Mouse (Mus musculus) embryonic stem cell, embryonic (primary cell): ENCODE results near the gene Rps10.

Experiments used
- CTCF ChIA-PET, 4 experiments: fragments of 300-600 bp in 2 of 4; fragments of 350-600 bp in 2 of 4; sonication (Branson Sonifier 250); formaldehyde crosslinking; loops; one replicate each; lab custom pipeline; 2022; ENCODE audit warnings: inconsistent platforms in 2 of 4; lab: Charles Lee
- POLR2A ChIA-PET, 4 experiments: fragments of 300-600 bp in 2 of 4; fragments of 350-600 bp in 2 of 4; sonication (Branson Sonifier 250); formaldehyde crosslinking; loops; one replicate each; lab custom pipeline; 2022; ENCODE audit warnings: antibody characterized with exemption in 4 of 4, inconsistent platforms in 1 of 4; lab: Charles Lee

Gene Rps10

GRCm38 (mm10) chr17:27610679-27611518 lies 25.6 kb downstream of the Rps10 start:
- CTCF ChIA-PET, result interaction anchor here in 2 of 4 experiments (0.5 to 1.3 kb wide), 5 partner anchors 15 to 462 kb away, joined by 3 to 4 read pairs (median 3); no protein-coding TSS in a partner anchor
- POLR2A ChIA-PET, result interaction anchor here in 3 of 4 experiments (0.6 to 9.9 kb wide), 12 partner anchors 9 to 151 kb away, joined by 3 to 173 read pairs (median 8); partner anchors contain the start of genes Hmga1 (in 2 of the 3), RPS10-NUDT3 (in 2 of the 3), Rps10 (in 2 of the 3) and Nudt3 (in 1 of the 3)

GRCm38 (mm10) chr17:27609576-27609975 lies 26.9 kb downstream of the Rps10 start:
- ChIA-PET POLR2A (interaction anchor here in 2 of 4 experiments (0.8 to 9.9 kb wide), 16 partner anchors 9 to 53 kb away, joined by 3 to 173 read pairs (median 6); partner anchors contain the start of genes Nudt3 (in 2 of the 2), Hmga1 (in 1 of the 2), RPS10-NUDT3 (in 1 of the 2) and Rps10 (in 1 of the 2)), CTCF (interaction anchor here in 2 of 4 experiments (1.2 to 2.2 kb wide), 2 partner anchors 14 to 17 kb away, joined by 3 to 7 read pairs; no protein-coding TSS in a partner anchor)

- POLR2A ChIA-PET, result interaction anchor here (0.6 to 9.9 kb wide), 16 partner anchors 8 to 285 kb away, joined by 3 to 173 read pairs (median 4); partner anchors contain the start of genes Hmga1 (in 1 of the 4) and Nudt3 (in 1 of the 4)
- CTCF ChIA-PET, result interaction anchor here (0.5 to 1.4 kb wide), 9 partner anchors 13 to 704 kb away, joined by 3 to 7 read pairs (median 3); no protein-coding TSS in a partner anchor
Observed at GRCm38 (mm10) chr17:27603522-27604234, 32.8 kb downstream of the Rps10 start.

- CTCF ChIA-PET, result interaction anchor here in 3 of 4 experiments (0.6 to 2.7 kb wide), 3 partner anchors 11 to 36 kb away, joined by 3 to 17 read pairs (median 4); no protein-coding TSS in a partner anchor
- POLR2A ChIA-PET, result interaction anchor here in 2 of 4 experiments (1.0 to 9.9 kb wide), 6 partner anchors 11 to 47 kb away, joined by 3 to 173 read pairs (median 8); partner anchors contain the start of genes Hmga1 (in 1 of the 2) and Nudt3 (in 1 of the 2)
Observed at GRCm38 (mm10) chr17:27603036-27603435, 33.4 kb downstream of the Rps10 start.

GRCm38 (mm10) chr17:27600869-27601268 lies 35.6 kb downstream of the Rps10 start:
- CTCF ChIA-PET, result interaction anchor here in 1 of 4 experiments (2.7 kb wide), 1 partner anchor 9 kb away, joined by 17 read pairs; no protein-coding TSS in a partner anchor

DNA sequence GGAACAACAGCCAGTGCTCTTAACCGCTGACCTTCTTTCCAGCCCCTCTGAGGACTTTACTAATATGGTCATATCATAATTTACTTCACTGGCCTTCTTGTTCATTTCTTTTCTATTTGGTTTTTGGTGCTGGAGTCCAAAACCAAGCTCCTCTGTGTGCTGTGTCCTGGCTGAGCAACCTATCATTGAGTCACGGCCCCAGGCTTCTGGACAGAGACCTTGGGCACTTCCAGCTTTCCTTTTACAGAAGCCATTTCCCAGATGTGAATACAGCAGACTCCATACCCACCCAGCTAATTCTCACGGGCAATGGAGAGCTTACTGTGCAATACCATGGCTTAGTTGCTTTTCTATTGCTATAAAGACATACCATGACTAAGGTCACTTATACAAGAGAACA lies 36.2 kb downstream of the Rps10 start:
- POLR2A ChIA-PET, result interaction anchor here in 2 of 4 experiments (0.5 to 3.1 kb wide), 10 partner anchors 9 to 62 kb away, joined by 3 to 19 read pairs (median 3); partner anchors contain the start of genes Hmga1 (in 2 of the 2), AI413582 (in 1 of the 2), RPS10-NUDT3 (in 1 of the 2) and Rps10 (in 1 of the 2)
- CTCF ChIA-PET, result interaction anchor here in 1 of 4 experiments (0.6 to 2.7 kb wide), 2 partner anchors 8 to 49 kb away, joined by 5 to 17 read pairs; no protein-coding TSS in a partner anchor

More at GRCm38 (mm10) chr17:27600869-27601268, 35.6 kb downstream of the Rps10 start:
- POLR2A ChIA-PET, result interaction anchor here in 2 of 4 experiments (0.5 to 3.1 kb wide), 12 partner anchors 8 to 138 kb away, joined by 3 to 19 read pairs (median 4); partner anchors contain the start of genes AI413582 (in 1 of the 2), Hmga1 (in 1 of the 2), RPS10-NUDT3 (in 1 of the 2) and Rps10 (in 1 of the 2)

- ChIA-PET POLR2A (interaction anchor here (0.6 to 5.2 kb wide), 41 partner anchors 8 to 448 kb away, joined by 3 to 39 read pairs (median 4); partner anchors contain the start of genes Hmga1 (in 3 of the 4), Rps10 (in 2 of the 4), Nudt3 (in 1 of the 4) and RPS10-NUDT3 (in 1 of the 4)), CTCF (interaction anchor here in 3 of 4 experiments (0.5 to 1.5 kb wide), 12 partner anchors 27 to 260 kb away, joined by 3 to 18 read pairs (median 3); partner anchors contain the start of genes RPS10-NUDT3 (in 1 of the 3) and Uhrf1bp1 (in 1 of the 3))
Observed at GRCm38 (mm10) chr17:27596376-27597190, 39.9 kb downstream of the Rps10 start.

DNA sequence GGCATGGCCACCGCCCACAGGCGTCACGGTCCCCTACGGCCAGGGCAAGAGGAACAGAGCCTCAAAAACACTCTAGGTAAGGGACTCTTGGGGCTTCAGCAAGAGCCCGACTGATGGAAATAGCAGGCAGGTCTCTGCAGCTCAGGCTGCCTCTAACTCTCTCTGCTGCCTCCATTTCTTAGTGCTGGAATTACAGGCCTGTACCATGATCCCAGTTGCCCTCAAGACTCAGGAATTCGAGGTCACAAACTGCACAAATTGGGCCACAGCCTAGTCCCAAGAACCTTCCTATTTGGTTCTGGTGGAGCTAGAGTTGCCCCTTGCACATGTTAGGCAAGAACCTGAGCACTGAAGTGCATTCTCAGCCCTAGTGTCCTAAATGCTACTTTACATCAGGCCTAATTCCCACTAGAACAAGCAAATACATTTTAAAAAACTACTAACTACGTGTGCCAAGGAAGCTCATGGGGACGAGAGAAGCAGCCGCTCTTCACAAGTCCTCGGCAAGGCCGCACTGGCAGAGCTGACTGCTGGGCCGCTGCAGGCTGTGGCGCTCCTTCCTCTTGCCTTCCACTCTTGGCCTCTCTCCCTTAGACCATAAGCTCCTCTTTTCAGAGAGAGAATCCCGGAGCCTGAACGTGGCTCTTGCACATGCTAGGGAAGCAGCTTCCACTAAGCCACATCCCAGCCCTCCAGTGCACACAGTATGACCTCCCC lies 40.7 kb downstream of the Rps10 start:
- ChIA-PET POLR2A (interaction anchor here (0.7 to 5.2 kb wide), 38 partner anchors 9 to 664 kb away, joined by 3 to 39 read pairs (median 4); partner anchors contain the start of genes Hmga1 (in 3 of the 4), Rps10 (in 2 of the 4), Nudt3 (in 1 of the 4) and RPS10-NUDT3 (in 1 of the 4)), CTCF (interaction anchor here in 3 of 4 experiments (0.6 to 1.5 kb wide), 14 partner anchors 14 to 173 kb away, joined by 3 to 18 read pairs (median 4); partner anchors contain the start of gene RPS10-NUDT3 (in 1 of the 3))

GRCm38 (mm10) chr17:27592565-27592910 lies 43.9 kb downstream of the Rps10 start:
- CTCF ChIA-PET, result interaction anchor here (0.5 to 4.3 kb wide), 41 partner anchors 8 to 766 kb away, joined by 3 to 36 read pairs (median 4); partner anchors contain the start of genes AI413582 (in 3 of the 4), Hmga1 (in 1 of the 4), RPS10-NUDT3 (in 1 of the 4) and Tcp11 (in 1 of the 4)
- POLR2A ChIA-PET, result interaction anchor here (0.6 to 5.8 kb wide), 37 partner anchors 8 to 149 kb away, joined by 3 to 45 read pairs (median 4); partner anchors contain the start of genes Hmga1 (in 2 of the 4), AI413582 (in 1 of the 4), Nudt3 (in 1 of the 4) and RPS10-NUDT3 (in 1 of the 4)

DNA sequence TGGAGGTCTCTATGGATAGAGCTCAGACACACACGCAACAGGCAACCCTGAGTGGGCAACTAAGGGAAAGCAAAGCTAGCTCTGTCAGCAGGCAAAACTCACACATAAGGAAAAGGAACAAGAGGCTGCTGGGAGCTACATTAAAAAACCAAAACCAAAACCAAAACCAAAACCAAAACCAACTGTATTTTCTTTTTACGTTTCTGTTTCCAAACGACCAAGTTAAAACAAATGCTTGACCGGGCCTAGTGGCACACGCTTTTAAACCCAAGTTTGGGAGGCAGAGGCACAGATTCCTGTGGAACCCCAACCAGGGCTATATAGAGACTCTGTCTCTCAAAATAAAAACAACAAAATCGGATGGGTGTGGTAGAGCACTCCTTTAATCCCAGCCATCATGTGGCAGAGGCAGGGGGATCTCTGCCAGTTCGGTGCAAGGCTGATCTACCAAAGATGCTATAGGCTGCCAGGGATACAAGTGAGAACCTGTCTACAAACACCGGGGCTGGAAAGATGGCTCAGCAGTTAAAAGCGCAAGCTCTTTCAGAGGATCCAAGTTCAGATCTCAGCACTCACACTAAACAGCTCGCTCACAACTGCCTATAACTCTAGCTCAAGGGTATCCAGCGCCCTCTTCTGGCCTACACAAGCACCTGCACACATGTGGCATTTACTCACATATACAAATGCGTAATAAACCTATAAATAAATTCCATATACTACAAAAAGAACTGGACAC lies 44.5 kb downstream of the Rps10 start:
- POLR2A ChIA-PET, result interaction anchor here (0.6 to 5.8 kb wide), 42 partner anchors 7 to 149 kb away, joined by 3 to 45 read pairs (median 4); partner anchors contain the start of genes Hmga1 (in 2 of the 4), Nudt3 (in 2 of the 4), AI413582 (in 1 of the 4) and RPS10-NUDT3 (in 1 of the 4)
- CTCF ChIA-PET, result interaction anchor here (0.5 to 4.3 kb wide), 45 partner anchors 8 to 766 kb away, joined by 3 to 36 read pairs (median 4); partner anchors contain the start of genes AI413582 (in 3 of the 4), Hmga1 (in 1 of the 4), RPS10-NUDT3 (in 1 of the 4) and Tcp11 (in 1 of the 4)

- ChIA-PET POLR2A (interaction anchor here in 1 of 4 experiments (5.8 kb wide), 1 partner anchor 10 kb away, joined by 45 read pairs; no protein-coding TSS in a partner anchor), CTCF (interaction anchor here in 1 of 4 experiments (0.6 kb wide), 1 partner anchor 52 kb away, joined by 4 read pairs; no protein-coding TSS in a partner anchor)
Observed at GRCm38 (mm10) chr17:27588231-27588630, 48.2 kb downstream of the Rps10 start.

- ChIA-PET CTCF (no interaction called here), POLR2A (interaction anchor here in 1 of 4 experiments (1.3 to 1.5 kb wide), 2 partner anchors 11 to 21 kb away, joined by 3 to 8 read pairs; partner anchors contain the start of gene AI413582)
Observed at GRCm38 (mm10) chr17:27587252-27587651, 49.2 kb downstream of the Rps10 start.

DNA sequence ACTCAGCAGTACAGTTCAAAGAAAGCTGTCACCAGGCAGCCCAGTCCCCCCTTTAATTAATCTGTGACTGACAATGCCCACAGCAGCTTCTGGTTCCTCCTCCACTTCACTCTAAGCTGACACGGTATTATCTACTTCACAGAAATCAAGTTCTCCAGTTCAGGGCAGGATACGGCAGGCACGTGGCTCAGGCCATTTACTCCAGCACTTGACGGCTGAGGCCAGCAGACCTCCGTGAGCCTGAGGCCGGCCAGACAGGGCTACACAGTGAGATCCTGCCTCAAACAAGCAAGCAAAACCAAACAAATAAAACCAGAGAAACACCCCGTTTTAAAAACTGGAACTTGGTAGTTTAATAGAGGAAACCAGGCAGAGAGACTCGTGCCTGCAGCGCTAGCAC lies 49.8 kb downstream of the Rps10 start:
- CTCF ChIA-PET, result interaction anchor here in 2 of 4 experiments (0.7 to 1.3 kb wide), 2 partner anchors 12 to 24 kb away, joined by 3 to 4 read pairs; no protein-coding TSS in a partner anchor

More for the DNA sequence above, 49.8 kb downstream of the Rps10 start:
- POLR2A ChIA-PET, result interaction anchor here in 3 of 4 experiments (0.6 to 1.5 kb wide), 9 partner anchors 8 to 408 kb away, joined by 3 to 8 read pairs (median 3); partner anchors contain the start of genes AI413582 (in 1 of the 3), Hmga1 (in 1 of the 3) and Rps10 (in 1 of the 3)
